Mouse (Mus musculus): ENCODE results near the gene Usp4. TPM values are rescaled to one million over a fixed set of nuclear protein-coding genes. Genes with fewer than 3 reads are reported as not detected.
"Not testable (repeated sequence)": the region's sequence is repeated elsewhere in the genome, so short reads cannot be mapped to it uniquely, and the experiment has no call there.

The Usp4 gene
- polyA plus RNA-seq, 1 experiment: 74.1 TPM

- peaks cover 26% of the 10 kb centered on the region for H3K4me1 ChIP-seq (ENCODE audit: control insufficient read depth, insufficient read depth, low read length)
- WGBS: under 1% methylated on average over 12 of the region's 12 CpGs
- H3K36me3 ChIP-seq (ENCODE audit: control insufficient read depth, insufficient read depth, low read length): no peaks in the 10 kb centered on the region; the same call in 1 of the 2 replicates
- TF ChIP-seq POLR2A (IDR thresholded peaks at IDR 0.05; ENCODE audit: low read depth, low read length) (no peak), CTCF (conservative IDR thresholded peaks at IDR 0.05; ENCODE audit: insufficient read depth, insufficient read length, low read depth, low read length) (no peak)
- H3K4me3 ChIP-seq (ENCODE audit: insufficient read depth, low read depth, low read length): peak overlapping the region; percentile 81
- DNase-seq: no peak
- peak overlapping the region; percentile 96 for H3K27ac ChIP-seq (ENCODE audit: insufficient read depth, low read depth, low read length)
- no peaks in the 10 kb centered on the region for H3K27me3 ChIP-seq (replicated peaks; ENCODE audit: control insufficient read depth, insufficient read depth, low read length)
Measured at GRCm38 (mm10) chr9:108307021-108307807, 40.4 kb upstream of the Usp4 start.

GRCm38 (mm10) chr9:108308141-108308540, 39.5 kb upstream of the Usp4 start:
- no peak overlapping the region for H3K4me3 ChIP-seq (ENCODE audit: insufficient read depth, low read depth, low read length)

DNA sequence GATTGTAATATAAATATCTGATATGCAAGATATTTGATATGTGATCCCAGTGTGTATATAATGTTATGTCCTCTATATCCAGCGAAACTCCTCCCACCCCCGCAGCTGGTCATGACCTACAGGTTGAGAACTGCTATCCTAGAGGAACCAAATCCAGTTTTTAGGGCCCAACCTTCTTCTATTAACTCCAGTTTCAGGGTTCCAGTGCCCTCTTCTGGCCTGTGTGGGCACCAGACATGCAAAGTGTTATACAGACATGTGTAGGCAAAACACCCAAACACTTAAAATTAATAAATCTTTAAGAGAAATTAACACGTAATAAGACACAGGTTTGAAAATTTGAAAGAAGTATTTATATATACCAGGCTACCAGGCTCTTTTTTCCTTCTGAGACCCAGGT, 30.1 kb upstream of the Usp4 start:
- H3K27ac ChIP-seq (ENCODE audit: insufficient read depth, low read depth, low read length): no peak overlapping the region
- H3K27me3 ChIP-seq (replicated peaks; ENCODE audit: control insufficient read depth, insufficient read depth, low read length): no peaks in the 10 kb centered on the region
- H3K4me1 ChIP-seq (ENCODE audit: control insufficient read depth, insufficient read depth, low read length): peaks cover 7% of the 10 kb centered on the region; the same call in 1 of the 2 replicates
- DNase-seq: peak; percentile 36
- TF ChIP-seq POLR2A (IDR thresholded peaks at IDR 0.05; ENCODE audit: low read depth, low read length) (no peak), CTCF (conservative IDR thresholded peaks at IDR 0.05; ENCODE audit: insufficient read depth, insufficient read length, low read depth, low read length) (peak; percentile 48)
- 88% methylated on average over 3 of the region's 3 CpGs for WGBS
- H3K36me3 ChIP-seq (ENCODE audit: control insufficient read depth, insufficient read depth, low read length): no peaks in the 10 kb centered on the region; the same call in 1 of the 2 replicates
- H3K4me3 ChIP-seq (ENCODE audit: insufficient read depth, low read depth, low read length): no peak overlapping the region

More at GRCm38 (mm10) chr9:108308141-108308540, 39.5 kb upstream of the Usp4 start:
- H3K27me3 ChIP-seq (replicated peaks; ENCODE audit: control insufficient read depth, insufficient read depth, low read length): no peaks in the 10 kb centered on the region
- TF ChIP-seq CTCF (conservative IDR thresholded peaks at IDR 0.05; ENCODE audit: insufficient read depth, insufficient read length, low read depth, low read length) (no peak), POLR2A (IDR thresholded peaks at IDR 0.05; ENCODE audit: low read depth, low read length) (no peak)
- peaks cover 26% of the 10 kb centered on the region for H3K4me1 ChIP-seq (ENCODE audit: control insufficient read depth, insufficient read depth, low read length)
- peak; percentile 51 for DNase-seq
- H3K36me3 ChIP-seq (ENCODE audit: control insufficient read depth, insufficient read depth, low read length): no peaks in the 10 kb centered on the region; the same call in 1 of the 2 replicates
- H3K27ac ChIP-seq (ENCODE audit: insufficient read depth, low read depth, low read length): no peak overlapping the region
- 1% methylated on average over 2 of the region's 2 CpGs for WGBS

DNA sequence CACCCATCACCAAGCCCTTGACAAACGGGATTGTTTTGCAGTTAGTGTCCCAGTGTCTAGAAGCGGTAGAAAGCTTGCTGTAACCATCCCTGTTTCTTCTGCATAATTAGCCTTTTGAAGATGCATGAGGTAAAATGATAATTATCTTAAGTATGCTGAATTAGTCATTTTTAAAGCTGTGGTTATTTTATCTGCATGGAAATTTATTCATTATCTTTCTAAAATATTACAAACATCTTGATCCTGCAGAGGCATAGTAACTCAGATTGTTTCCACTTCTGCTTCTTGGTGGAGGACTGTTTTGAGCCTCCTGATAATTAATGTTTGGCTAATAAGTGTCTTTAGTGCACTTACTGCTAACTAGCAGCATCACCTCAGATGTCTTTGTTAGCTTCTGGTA, 29.2 kb upstream of the Usp4 start:
- Histone ChIP-seq H3K36me3 (ENCODE audit: control insufficient read depth, insufficient read depth, low read length) (no peaks in the 10 kb centered on the region; the same call in 1 of the 2 replicates), H3K4me1 (ENCODE audit: control insufficient read depth, insufficient read depth, low read length) (peaks cover 11% of the 10 kb centered on the region; the same call in 1 of the 2 replicates)

GRCm38 (mm10) chr9:108322054-108322453, 25.6 kb upstream of the Usp4 start:
- 76% methylated on average over 7 of the region's 7 CpGs for WGBS
- DNase-seq; H3K4me3 ChIP-seq (ENCODE audit: insufficient read depth, low read depth, low read length); H3K27ac ChIP-seq (ENCODE audit: insufficient read depth, low read depth, low read length); H3K27me3 ChIP-seq (replicated peaks; ENCODE audit: control insufficient read depth, insufficient read depth, low read length); H3K36me3 ChIP-seq (ENCODE audit: control insufficient read depth, insufficient read depth, low read length): not testable (repeated sequence)
- H3K4me1 ChIP-seq (ENCODE audit: control insufficient read depth, insufficient read depth, low read length): peaks cover 22% of the 10 kb centered on the region; the same call in 1 of the 2 replicates

More for the DNA sequence above, 29.2 kb upstream of the Usp4 start:
- WGBS: 56% methylated on average over 2 of the region's 2 CpGs
- no peak overlapping the region for H3K4me3 ChIP-seq (ENCODE audit: insufficient read depth, low read depth, low read length)
- no peak overlapping the region for H3K27ac ChIP-seq (ENCODE audit: insufficient read depth, low read depth, low read length)
- DNase-seq: no peak
- H3K27me3 ChIP-seq (replicated peaks; ENCODE audit: control insufficient read depth, insufficient read depth, low read length): no peaks in the 10 kb centered on the region
- TF ChIP-seq POLR2A (IDR thresholded peaks at IDR 0.05; ENCODE audit: low read depth, low read length) (no peak), CTCF (conservative IDR thresholded peaks at IDR 0.05; ENCODE audit: insufficient read depth, insufficient read length, low read depth, low read length) (no peak)

- H3K36me3 ChIP-seq (ENCODE audit: control insufficient read depth, insufficient read depth, low read length): peaks cover 7% of the 10 kb centered on the region
- H3K4me3 ChIP-seq (ENCODE audit: insufficient read depth, low read depth, low read length): no peak overlapping the region
- H3K4me1 ChIP-seq (ENCODE audit: control insufficient read depth, insufficient read depth, low read length): peaks cover 22% of the 10 kb centered on the region; the same call in 1 of the 2 replicates
- H3K27ac ChIP-seq (ENCODE audit: insufficient read depth, low read depth, low read length): no peak overlapping the region
- WGBS: 81% methylated on average over 1 of the region's 1 CpGs
- no peak for DNase-seq
- no peaks in the 10 kb centered on the region for H3K27me3 ChIP-seq (replicated peaks; ENCODE audit: control insufficient read depth, insufficient read depth, low read length)
- TF ChIP-seq CTCF (conservative IDR thresholded peaks at IDR 0.05; ENCODE audit: insufficient read depth, insufficient read length, low read depth, low read length): no peak
- no peak for TF ChIP-seq POLR2A (IDR thresholded peaks at IDR 0.05; ENCODE audit: low read depth, low read length)
Measured at GRCm38 (mm10) chr9:108324784-108325183, 22.9 kb upstream of the Usp4 start.

GRCm38 (mm10) chr9:108325811-108326210, 21.8 kb upstream of the Usp4 start:
- Histone ChIP-seq H3K27ac (ENCODE audit: insufficient read depth, low read depth, low read length) (no peak overlapping the region), H3K4me3 (ENCODE audit: insufficient read depth, low read depth, low read length) (no peak overlapping the region), H3K4me1 (ENCODE audit: control insufficient read depth, insufficient read depth, low read length) (peaks cover 20% of the 10 kb centered on the region; the same call in 1 of the 2 replicates), H3K27me3 (replicated peaks; ENCODE audit: control insufficient read depth, insufficient read depth, low read length) (no peaks in the 10 kb centered on the region), H3K36me3 (ENCODE audit: control insufficient read depth, insufficient read depth, low read length) (peaks cover 7% of the 10 kb centered on the region)
- no peak for DNase-seq
- 91% methylated on average over 2 of the region's 2 CpGs for WGBS
- TF ChIP-seq CTCF (conservative IDR thresholded peaks at IDR 0.05; ENCODE audit: insufficient read depth, insufficient read length, low read depth, low read length): no peak

Measured in kidney, adult 2 months (tissue).